Mouse (Mus musculus): ENCODE measurements at regions not wholly inside any gene's neighbourhood (a gene's known extent, or its start where the extent isn't known, plus 50 kb on each side); places are given as distances from the start of the nearest gene placed in this dataset.

DNA sequence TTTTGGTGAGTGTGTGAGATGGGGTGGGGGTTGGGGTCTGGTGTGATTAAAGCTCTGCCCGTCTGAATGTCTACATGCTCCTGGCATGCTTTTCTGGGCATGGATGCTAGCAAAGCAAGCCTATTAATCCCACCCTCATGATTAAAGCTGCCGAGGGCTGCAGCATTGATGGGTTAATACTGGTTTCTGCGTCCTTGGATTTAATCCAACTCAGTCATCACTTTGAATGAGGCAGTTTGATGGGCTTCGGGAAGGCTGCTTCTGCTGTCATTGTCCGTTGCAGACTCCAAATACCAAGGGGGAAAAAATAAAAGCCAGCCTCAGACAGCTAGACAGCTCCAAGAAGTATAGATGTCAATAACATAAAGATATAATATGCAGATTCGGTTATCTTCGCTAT lies 944.7 kb downstream of the Slc4a3 start:
- no peak for TF ChIP-seq CTCF (IDR thresholded peaks at IDR 0.05; ENCODE audit: extremely low read depth, insufficient read depth, insufficient read length, insufficient replicate concordance)
- no peak for TF ChIP-seq POLR2A (IDR thresholded peaks at IDR 0.05; ENCODE audit: low read depth, low read length)

All from spleen, adult 2 months (tissue).